Mouse (Mus musculus) intestine, postnatal 0 days (tissue): ENCODE results near the gene Tmem97. TPM values are rescaled to one million over a fixed set of nuclear protein-coding genes. Genes with fewer than 3 reads are reported as not detected.
A peak's percentile ranks its signal among the peaks of the same experiment; 100 is the strongest.

Experiments
- ATAC-seq: fragments of 200-750 bp; cut with Nextera tagmentation; 2 replicates; pipeline ENCODE4 v1.8.0; 2017; ENCODE audit warnings: mild to moderate bottlenecking, moderate TSS enrichment, moderate library complexity
- H3K27ac ChIP-seq: fragments of 300-500 bp; sonication (generic); 2 replicates; pipeline ENCODE4 v1.5.1; 2014; ENCODE audit warnings: mild to moderate bottlenecking, low read depth, low read length, moderate library complexity
- H3K27me3 ChIP-seq: fragments of 300-500 bp; sonication (generic); replicated peaks from 2 replicates; pipeline ENCODE4 v1.6.1; 2014; ENCODE audit warnings: low read length, mixed read lengths; ENCODE audit not compliant: control insufficient read depth, insufficient read depth
- H3K36me3 ChIP-seq: fragments of 300-500 bp; sonication (generic); 2 replicates; pipeline ENCODE4 v1.6.1; 2014; ENCODE audit warnings: mild to moderate bottlenecking, moderate library complexity; ENCODE audit not compliant: control insufficient read depth, insufficient read depth
- H3K4me1 ChIP-seq: fragments of 300-500 bp; sonication (generic); replicated peaks from 2 replicates; pipeline ENCODE4 v1.6.1; 2014; ENCODE audit warnings: antibody characterized with exemption, low read length, mixed read lengths; ENCODE audit not compliant: control insufficient read depth, insufficient read depth
- H3K4me2 ChIP-seq: fragments of 300-500 bp; sonication (generic); replicated peaks from 2 replicates; pipeline ENCODE4 v1.6.1; 2014; ENCODE audit warnings: low read depth, mild to moderate bottlenecking, moderate library complexity
- H3K4me3 ChIP-seq: fragments of 300-500 bp; sonication (generic); 2 replicates; pipeline ENCODE4 v1.5.1; 2014; ENCODE audit warnings: low read depth, low read length
- H3K9ac ChIP-seq: fragments of 300-500 bp; sonication (generic); 2 replicates; pipeline ENCODE4 v1.6.1; 2014; ENCODE audit warnings: mild to moderate bottlenecking, low read depth, low read length
- H3K9me3 ChIP-seq: fragments of 300-500 bp; sonication (generic); 2 replicates; pipeline ENCODE4 v1.6.1; 2016; ENCODE audit warnings: mixed run types; ENCODE audit not compliant: control insufficient read depth
- CTCF ChIP-seq: sonication (generic); IDR thresholded peaks from 2 replicates; pipeline ENCODE4 v1.5.1; 2016; ENCODE audit warnings: low read depth, mild to moderate bottlenecking, control low read depth, antibody characterized with exemption, moderate library complexity
- WGBS: fragments of 180-500 bp; shearing (Covaris S2); extraction: QIAGEN DNeasy Blood & Tissue Kit; methylation state at CpG from one replicate; pipeline ENCODE4 v1.1.7; 2014; 5-methylcytosine and 5-hydroxymethylcytosine counted together
- polyA plus RNA-seq: library from polyadenylated mRNA; unstranded; fragments of >200 nt; fragmentation: Nextera tagmentation; extraction: Ambion mirVana; gene quantifications from 2 replicates; pipeline ENCODE4 v1.2.1, GENCODE M21; 2015

Gene Tmem97
- polyA plus RNA-seq, 1 experiment from 2014 or later = 83.9 TPM

DNA sequence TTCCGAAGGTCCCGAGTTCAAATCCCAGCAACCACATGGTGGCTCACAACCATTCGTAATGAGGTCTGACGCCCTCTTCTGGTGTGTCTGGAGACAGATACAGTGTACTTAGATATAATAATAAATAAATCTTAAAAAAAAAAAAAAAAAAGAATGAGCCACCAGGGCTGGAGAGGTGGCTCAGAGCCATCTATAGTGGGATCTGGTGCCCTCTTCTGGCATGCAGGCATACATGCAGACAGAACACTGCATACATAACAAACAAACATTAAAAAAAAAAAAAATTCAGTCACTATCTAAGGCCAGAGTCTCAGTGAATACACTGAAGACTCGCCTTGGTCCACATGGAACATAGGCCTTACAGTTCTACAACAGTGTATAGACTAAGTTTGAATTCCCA is 41.4 kb downstream of the Tmem97 start:
- WGBS = 75% methylated on average over 5 of the region's 5 CpGs
- Histone ChIP-seq H3K36me3 (peaks cover 46% of the 10 kb centered on the region; the same call in 1 of the 2 replicates), H3K27ac (no peak overlapping the region), H3K9ac (no peak overlapping the region), H3K9me3 (no peaks in the 10 kb centered on the region), H3K27me3 (no peaks in the 10 kb centered on the region), H3K4me3 (no peak overlapping the region), H3K4me2 (no peak overlapping the region), H3K4me1 (peaks cover 6% of the 10 kb centered on the region)
- no peak for ATAC-seq
- TF ChIP-seq CTCF = peak; percentile 63

DNA sequence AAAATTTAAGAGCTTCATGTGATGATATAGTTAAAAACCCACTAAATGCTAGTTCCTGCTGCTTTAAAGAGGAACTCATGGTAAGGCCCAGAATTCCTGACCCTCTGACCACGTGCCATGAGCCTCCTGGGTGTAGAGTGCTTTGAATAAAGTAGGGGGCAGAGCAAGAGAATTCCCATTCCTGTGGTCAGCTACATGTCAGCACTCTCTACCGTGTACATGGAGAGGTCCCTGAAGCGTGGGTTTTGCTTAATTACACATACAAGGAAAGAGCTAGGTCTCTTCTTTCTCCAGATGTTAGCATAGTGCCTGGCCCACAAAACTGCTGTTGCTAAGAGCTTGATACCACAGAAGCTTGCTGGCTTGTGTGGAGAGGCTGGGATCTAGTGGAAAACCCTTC is 45.1 kb downstream of the Tmem97 start:
- no peak overlapping the region for H3K4me3 ChIP-seq
- H3K27ac ChIP-seq = no peak overlapping the region
- no peaks in the 10 kb centered on the region for H3K27me3 ChIP-seq
- ATAC-seq = no peak
- peaks cover 39% of the 10 kb centered on the region; the same call in 1 of the 2 replicates for H3K36me3 ChIP-seq
- H3K9me3 ChIP-seq = no peaks in the 10 kb centered on the region
- no peak overlapping the region for H3K9ac ChIP-seq
- 84% methylated on average over 3 of the region's 3 CpGs for WGBS
- no peaks in the 10 kb centered on the region for H3K4me1 ChIP-seq
- no peak overlapping the region for H3K4me2 ChIP-seq
- TF ChIP-seq CTCF = no peak

DNA sequence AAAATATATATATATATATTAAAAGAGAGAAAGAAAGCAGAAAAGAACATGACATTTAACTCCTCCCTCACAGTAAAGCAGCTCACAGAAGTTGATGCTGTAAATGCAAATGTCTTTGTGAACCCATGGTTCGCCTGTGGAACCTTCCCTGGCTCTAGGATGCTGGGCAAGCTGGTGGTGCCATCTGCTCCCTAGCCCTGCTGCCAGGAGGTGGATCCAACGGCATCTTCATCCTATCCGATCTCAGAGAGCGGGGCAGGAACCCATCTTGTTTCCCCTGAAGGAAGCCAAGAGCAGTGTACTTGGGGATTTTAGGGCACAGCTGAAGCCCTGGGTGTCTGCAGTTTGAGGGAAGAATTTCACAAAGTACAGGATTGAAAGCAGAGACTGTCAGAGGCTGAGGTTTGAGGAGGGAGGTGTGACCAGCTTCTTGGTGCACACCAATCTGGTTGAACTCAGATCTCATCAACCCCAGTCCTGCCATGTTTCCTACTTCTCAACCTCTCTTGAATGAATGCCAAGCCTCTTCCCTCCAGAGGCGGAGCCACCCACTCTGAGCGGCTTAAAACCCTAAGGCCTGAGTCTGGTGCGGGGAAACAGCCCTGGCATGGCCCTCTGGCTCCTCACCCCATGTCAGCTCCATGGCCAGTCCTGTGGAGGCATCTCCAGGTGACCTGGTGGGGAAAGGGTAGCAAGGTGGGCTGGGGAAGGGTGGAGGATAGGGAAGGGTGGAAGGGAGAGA is 47.5 kb downstream of the Tmem97 start, which contains the start of gene Sebox:
Gene Sebox, plus strand, starts transcription at position 539 of the 742 bp plus-strand sequence.
- peaks cover 10% of the 10 kb centered on the region for H3K27me3 ChIP-seq
- 73% methylated on average over 7 of the region's 7 CpGs for WGBS
- H3K9ac ChIP-seq = no peak within 1 kb of the TSS
- no peaks in the 10 kb centered on the region for H3K9me3 ChIP-seq
- no peak within 1 kb of the TSS for H3K4me3 ChIP-seq
- TF ChIP-seq CTCF = no peak
- no peak within 1 kb of the TSS for H3K4me2 ChIP-seq
- no peaks in the 10 kb centered on the region for H3K4me1 ChIP-seq
- H3K36me3 ChIP-seq = peaks cover 27% of the 10 kb centered on the region; the same call in 1 of the 2 replicates
- ATAC-seq = no peak
- H3K27ac ChIP-seq = no peak within 1 kb of the TSS

DNA sequence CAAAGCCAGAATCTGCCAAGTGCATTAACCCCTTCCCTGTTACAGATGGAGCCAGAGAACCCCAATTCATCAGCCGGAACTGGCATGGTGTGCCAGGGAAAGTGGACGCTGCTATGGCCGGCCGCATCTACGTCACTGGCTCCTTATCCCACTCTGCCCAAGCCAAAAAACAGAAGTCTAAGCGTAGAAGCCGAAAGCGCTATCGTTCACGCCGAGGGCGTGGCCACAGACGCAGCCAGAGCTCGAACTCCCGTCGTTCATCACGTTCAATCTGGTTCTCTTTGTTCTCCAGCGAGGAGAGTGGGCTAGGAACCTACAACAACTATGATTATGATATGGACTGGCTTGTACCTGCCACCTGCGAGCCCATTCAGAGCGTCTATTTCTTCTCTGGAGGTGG is 49.0 kb downstream of the Tmem97 start:
- H3K4me3 ChIP-seq = no peak overlapping the region
- H3K27me3 ChIP-seq = peaks cover 23% of the 10 kb centered on the region
- no peaks in the 10 kb centered on the region for H3K9me3 ChIP-seq
- H3K9ac ChIP-seq = no peak overlapping the region
- peaks cover 12% of the 10 kb centered on the region; the same call in 1 of the 2 replicates for H3K36me3 ChIP-seq
- no peaks in the 10 kb centered on the region; the same call in 1 of the 2 replicates for H3K4me1 ChIP-seq
- H3K4me2 ChIP-seq = no peak overlapping the region
- TF ChIP-seq CTCF = no peak
- ATAC-seq = no peak
- WGBS = 64% methylated on average over 20 of the region's 20 CpGs
- no peak overlapping the region for H3K27ac ChIP-seq

DNA sequence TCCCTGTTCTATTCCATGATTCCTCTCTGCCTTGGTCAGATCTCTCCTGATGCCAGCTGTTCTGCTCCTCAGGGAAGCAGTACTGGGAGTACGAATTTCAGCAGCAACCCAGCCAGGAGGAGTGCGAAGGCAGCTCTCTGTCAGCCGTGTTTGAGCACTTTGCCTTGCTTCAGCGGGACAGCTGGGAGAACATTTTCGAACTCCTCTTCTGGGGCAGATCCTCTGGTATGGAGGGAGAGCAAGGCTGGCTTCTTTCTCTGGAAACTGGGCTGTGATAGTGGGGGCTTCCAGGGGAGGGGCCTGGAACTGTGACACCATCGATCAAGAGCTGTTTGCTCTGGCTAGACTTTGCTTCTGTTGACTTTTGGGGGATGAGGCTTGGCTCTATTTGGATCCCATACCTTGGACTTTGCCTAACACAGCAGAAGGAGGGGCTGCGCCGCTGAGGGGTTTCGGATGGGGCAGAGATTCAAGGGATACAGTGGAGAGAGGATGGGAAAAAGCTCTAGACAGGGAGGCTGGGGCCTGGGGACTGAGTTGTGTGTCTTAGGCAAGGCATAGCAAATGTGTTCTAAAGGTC is 49.9 kb downstream of the Tmem97 start:
- no peak for ATAC-seq
- Histone ChIP-seq H3K27me3 (peaks cover 31% of the 10 kb centered on the region), H3K4me2 (no peak overlapping the region), H3K9ac (no peak overlapping the region), H3K36me3 (0 out of 2 replicates have a peak, but pooled peaks cover 4% of the 10 kb centered on the region), H3K9me3 (no peaks in the 10 kb centered on the region), H3K4me1 (no peaks in the 10 kb centered on the region; the same call in 1 of the 2 replicates), H3K27ac (no peak overlapping the region), H3K4me3 (no peak overlapping the region)
- no peak for TF ChIP-seq CTCF
- 40% methylated on average over 9 of the region's 9 CpGs for WGBS

DNA sequence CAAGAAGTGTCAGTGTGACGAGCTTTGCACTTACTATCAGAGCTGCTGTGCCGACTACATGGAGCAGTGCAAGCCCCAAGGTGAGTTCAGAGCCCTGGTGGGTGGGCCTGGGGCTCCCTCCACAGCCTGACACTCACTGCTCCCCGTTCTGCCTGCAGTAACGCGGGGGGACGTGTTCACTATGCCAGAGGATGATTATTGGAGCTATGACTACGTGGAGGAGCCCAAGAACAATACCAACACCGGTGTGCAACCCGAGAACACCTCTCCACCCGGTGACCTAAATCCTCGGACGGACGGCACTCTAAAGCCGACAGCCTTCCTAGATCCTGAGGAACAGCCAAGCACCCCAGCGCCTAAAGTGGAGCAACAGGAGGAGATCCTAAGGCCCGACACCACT is 51.0 kb downstream of the Tmem97 start:
- TF ChIP-seq CTCF = no peak
- Histone ChIP-seq H3K27me3 (peaks cover 43% of the 10 kb centered on the region), H3K36me3 (no peaks in the 10 kb centered on the region), H3K4me3 (no peak overlapping the region), H3K9me3 (no peaks in the 10 kb centered on the region), H3K4me1 (no peaks in the 10 kb centered on the region; the same call in 1 of the 2 replicates), H3K27ac (no peak overlapping the region), H3K4me2 (no peak overlapping the region), H3K9ac (no peak overlapping the region)
- WGBS = 55% methylated on average over 16 of the region's 16 CpGs
- ATAC-seq = no peak
